Mouse (Mus musculus): ENCODE measurements around the gene Chid1. TPM values are rescaled to one million over a fixed set of nuclear protein-coding genes. Genes with fewer than 3 reads are reported as not detected.

The Chid1 gene
- polyA plus RNA-seq, 1 experiment from 2014 or later = 24.3 TPM

- no peak for ATAC-seq
- Histone ChIP-seq H3K27ac (no peak overlapping the region), H3K36me3 (ENCODE audit: poor library complexity, severe bottlenecking) (peaks cover 37% of the 10 kb centered on the region), H3K4me1 (no peaks in the 10 kb centered on the region), H3K9me3 (replicated peaks) (no peaks in the 10 kb centered on the region), H3K9ac (no peak overlapping the region), H3K27me3 (no peaks in the 10 kb centered on the region), H3K4me3 (no peak overlapping the region), H3K4me2 (no peak overlapping the region)
- WGBS = 84% methylated on average over 1 of the region's 1 CpGs
Measured at GRCm38 (mm10) chr7:141519795-141520194, 19.9 kb downstream of the Chid1 start.

DNA sequence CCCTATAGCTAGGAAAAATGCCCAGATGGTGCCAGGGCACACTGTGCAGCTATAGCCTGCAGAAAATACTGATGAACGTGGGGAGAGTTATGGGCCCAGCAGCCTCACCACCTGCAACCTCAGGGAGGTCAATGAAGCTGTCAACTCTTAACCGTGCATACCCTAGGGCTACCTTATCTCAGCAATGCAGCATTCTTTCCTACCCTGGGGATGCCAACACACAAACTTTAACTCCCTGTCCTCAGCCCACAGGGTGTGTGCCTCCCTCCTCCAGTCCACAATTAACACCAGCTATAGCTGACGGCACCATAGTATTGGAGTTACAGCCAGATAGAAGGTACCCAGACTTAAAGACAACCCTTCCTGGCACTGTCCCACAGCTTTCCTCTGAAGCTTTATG is 20.7 kb downstream of the Chid1 start:
- no peak overlapping the region for H3K4me3 ChIP-seq
- 90% methylated on average over 3 of the region's 3 CpGs for WGBS
- no peak overlapping the region for H3K4me2 ChIP-seq

GRCm38 (mm10) chr7:141518296-141518695 is 21.4 kb downstream of the Chid1 start:
- 82% methylated on average over 5 of the region's 5 CpGs for WGBS
- Histone ChIP-seq H3K9ac (no peak overlapping the region), H3K4me1 (no peaks in the 10 kb centered on the region), H3K36me3 (ENCODE audit: poor library complexity, severe bottlenecking) (peaks cover 44% of the 10 kb centered on the region), H3K4me2 (no peak overlapping the region), H3K27ac (no peak overlapping the region), H3K4me3 (no peak overlapping the region), H3K9me3 (replicated peaks) (no peaks in the 10 kb centered on the region), H3K27me3 (no peaks in the 10 kb centered on the region)
- ATAC-seq = no peak

More for the DNA sequence above, 20.7 kb downstream of the Chid1 start:
- Histone ChIP-seq H3K27ac (no peak overlapping the region), H3K27me3 (no peaks in the 10 kb centered on the region), H3K36me3 (ENCODE audit: poor library complexity, severe bottlenecking) (peaks cover 39% of the 10 kb centered on the region), H3K9ac (no peak overlapping the region; the same call in 1 of the 2 replicates), H3K9me3 (replicated peaks) (no peaks in the 10 kb centered on the region), H3K4me1 (no peaks in the 10 kb centered on the region)
- no peak for ATAC-seq

DNA sequence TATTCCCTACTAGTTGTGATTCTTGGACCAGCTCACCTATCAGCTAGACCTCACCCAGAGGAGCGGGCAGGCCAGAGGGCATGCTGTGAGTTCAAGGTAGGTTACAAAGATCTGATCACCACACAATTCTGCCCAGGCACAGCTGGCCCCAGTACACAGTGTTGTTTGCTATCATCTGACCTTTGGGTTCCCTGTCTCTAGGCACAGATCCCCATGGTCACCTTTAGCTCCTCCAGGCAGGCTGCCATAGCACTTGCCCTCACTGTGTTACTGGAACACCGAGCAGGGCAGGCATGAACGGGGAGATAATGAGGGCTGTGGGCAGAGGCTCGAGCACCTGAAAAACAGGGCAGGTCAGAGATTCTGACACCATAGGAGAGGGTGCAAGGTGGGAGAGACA is 22.0 kb downstream of the Chid1 start:
- 92% methylated on average over 4 of the region's 4 CpGs for WGBS
- no peaks in the 10 kb centered on the region for H3K4me1 ChIP-seq
- H3K27ac ChIP-seq = no peak overlapping the region
- no peak overlapping the region for H3K4me2 ChIP-seq
- H3K9ac ChIP-seq = no peak overlapping the region
- ATAC-seq = no peak
- H3K4me3 ChIP-seq = no peak overlapping the region
- no peaks in the 10 kb centered on the region for H3K9me3 ChIP-seq (replicated peaks)
- H3K36me3 ChIP-seq (ENCODE audit: poor library complexity, severe bottlenecking) = peaks cover 47% of the 10 kb centered on the region
- H3K27me3 ChIP-seq = no peaks in the 10 kb centered on the region

DNA sequence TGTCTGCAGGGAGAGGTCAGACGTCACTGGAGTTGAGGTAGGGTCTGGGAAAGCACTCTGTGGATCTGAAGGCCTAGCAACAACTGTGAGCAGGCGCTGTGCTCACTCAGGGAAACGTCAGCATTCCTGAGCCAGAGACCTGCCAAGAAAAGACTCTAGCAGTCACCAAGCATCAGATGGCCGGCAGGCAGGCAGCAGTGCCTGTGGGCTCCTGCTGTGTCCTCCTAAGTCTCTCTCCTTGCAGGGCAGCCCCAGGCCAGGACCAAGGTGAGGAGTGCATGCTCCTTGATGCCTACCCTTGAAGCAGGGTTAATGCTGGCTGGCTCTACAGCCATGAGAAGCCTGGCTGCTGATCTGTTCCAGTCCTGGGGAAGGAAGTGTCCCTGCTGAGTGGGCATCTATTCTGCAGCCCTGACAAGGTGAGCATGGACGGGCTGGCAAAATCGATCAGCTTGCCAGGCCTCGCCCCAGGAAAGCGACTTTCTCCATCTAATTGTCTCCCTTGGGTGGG is 28.9 kb downstream of the Chid1 start:
- no peak overlapping the region for H3K4me3 ChIP-seq
- H3K27ac ChIP-seq = no peak overlapping the region
- H3K9ac ChIP-seq = no peak overlapping the region
- H3K36me3 ChIP-seq (ENCODE audit: poor library complexity, severe bottlenecking) = peaks cover 46% of the 10 kb centered on the region; the same call in 1 of the 2 replicates
- no peaks in the 10 kb centered on the region for H3K4me1 ChIP-seq
- ATAC-seq = no peak
- 75% methylated on average over 8 of the region's 8 CpGs for WGBS
- no peaks in the 10 kb centered on the region for H3K9me3 ChIP-seq (replicated peaks)
- no peaks in the 10 kb centered on the region for H3K27me3 ChIP-seq
- no peak overlapping the region for H3K4me2 ChIP-seq

DNA sequence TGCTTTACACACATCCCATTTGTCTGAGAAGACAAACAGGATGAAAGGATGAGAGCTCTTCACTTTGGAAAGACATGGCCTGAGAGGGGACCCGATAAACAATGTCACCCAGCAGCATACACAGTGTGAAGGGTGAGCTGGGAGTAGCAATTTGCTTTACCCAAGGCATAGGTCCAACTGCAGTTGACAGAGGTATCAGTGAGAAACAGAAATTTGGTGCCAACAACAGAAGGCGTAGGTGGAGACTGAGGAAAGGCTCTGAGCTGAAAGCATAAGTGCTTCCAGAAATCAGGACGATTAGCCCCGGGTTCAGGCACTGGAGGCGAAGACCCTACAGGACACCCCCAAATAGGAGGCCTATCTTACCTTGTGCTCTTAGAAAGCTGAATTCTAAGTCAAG is 29.5 kb downstream of the Chid1 start:
- no peak overlapping the region for H3K27ac ChIP-seq
- WGBS = 96% methylated on average over 5 of the region's 5 CpGs
- H3K9me3 ChIP-seq (replicated peaks) = no peaks in the 10 kb centered on the region
- peaks cover 42% of the 10 kb centered on the region; the same call in 1 of the 2 replicates for H3K36me3 ChIP-seq (ENCODE audit: poor library complexity, severe bottlenecking)
- ATAC-seq = no peak
- H3K27me3 ChIP-seq = no peaks in the 10 kb centered on the region
- no peak overlapping the region for H3K9ac ChIP-seq
- no peak overlapping the region for H3K4me3 ChIP-seq
- no peaks in the 10 kb centered on the region for H3K4me1 ChIP-seq
- H3K4me2 ChIP-seq = no peak overlapping the region

- H3K4me2 ChIP-seq = no peak overlapping the region
- H3K9ac ChIP-seq = peak overlapping the region; percentile 0; the same call in 1 of the 2 replicates
- peaks cover 31% of the 10 kb centered on the region; the same call in 1 of the 2 replicates for H3K36me3 ChIP-seq (ENCODE audit: poor library complexity, severe bottlenecking)
- ATAC-seq = no peak
- H3K4me3 ChIP-seq = no peak overlapping the region
- H3K27ac ChIP-seq = peak overlapping the region; percentile 0
- no peaks in the 10 kb centered on the region for H3K4me1 ChIP-seq
- H3K9me3 ChIP-seq (replicated peaks) = no peaks in the 10 kb centered on the region
- no peaks in the 10 kb centered on the region for H3K27me3 ChIP-seq
Measured at GRCm38 (mm10) chr7:141508160-141508559, 31.5 kb downstream of the Chid1 start.

DNA sequence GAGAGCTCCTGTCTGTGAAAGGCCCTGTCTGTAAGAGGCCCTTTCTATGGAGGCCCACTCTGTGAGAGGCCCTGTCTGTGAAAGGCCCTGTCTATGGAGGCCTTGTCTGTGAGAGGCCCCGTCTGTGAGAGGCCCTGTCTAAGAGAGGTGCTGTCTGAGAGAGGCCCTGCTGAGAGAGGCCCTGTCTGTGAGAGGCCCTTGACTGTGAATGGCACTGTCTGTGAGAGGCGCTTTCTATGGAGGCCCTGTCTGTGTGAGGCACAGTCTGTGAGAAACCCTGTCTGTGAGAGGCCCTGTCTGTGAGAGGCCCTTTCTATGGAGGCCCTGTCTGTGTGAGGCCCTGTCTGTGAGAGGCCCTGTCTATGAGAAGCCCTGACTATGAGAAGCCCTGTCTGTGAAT is 33.4 kb downstream of the Chid1 start:
- Histone ChIP-seq H3K36me3 (ENCODE audit: poor library complexity, severe bottlenecking) (peaks cover 37% of the 10 kb centered on the region), H3K4me1 (no peaks in the 10 kb centered on the region), H3K4me3 (no peak overlapping the region), H3K4me2 (no peak overlapping the region), H3K27me3 (no peaks in the 10 kb centered on the region), H3K27ac (no peak overlapping the region; the same call in 1 of the 2 replicates), H3K9me3 (replicated peaks) (no peaks in the 10 kb centered on the region), H3K9ac (no peak overlapping the region)
- no peak for ATAC-seq
- 59% methylated on average over 2 of the region's 2 CpGs for WGBS

DNA sequence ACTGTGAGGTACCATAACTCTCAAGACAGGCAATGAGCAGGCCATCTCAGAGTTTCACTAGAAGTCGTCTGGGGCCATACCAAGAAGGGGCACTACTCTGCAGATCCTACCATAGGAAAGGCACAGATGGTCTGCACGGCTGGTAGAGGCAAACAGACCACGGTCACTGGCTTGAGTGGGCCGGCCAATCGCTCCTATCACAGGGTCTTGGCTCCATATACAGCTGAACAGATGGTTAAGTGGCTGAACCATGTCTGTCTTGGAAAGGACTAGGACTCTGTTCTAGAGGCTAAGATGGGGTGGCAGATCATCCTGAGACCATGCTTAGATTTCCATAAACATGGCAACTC is 37.1 kb downstream of the Chid1 start:
- Histone ChIP-seq H3K4me2 (no peak overlapping the region), H3K27me3 (no peaks in the 10 kb centered on the region), H3K4me1 (no peaks in the 10 kb centered on the region), H3K36me3 (ENCODE audit: poor library complexity, severe bottlenecking) (peaks cover 33% of the 10 kb centered on the region), H3K9me3 (replicated peaks) (no peaks in the 10 kb centered on the region), H3K9ac (no peak overlapping the region), H3K4me3 (no peak overlapping the region), H3K27ac (no peak overlapping the region)
- WGBS = 96% methylated on average over 5 of the region's 5 CpGs
- ATAC-seq = no peak

- no peak overlapping the region for H3K27ac ChIP-seq
- 88% methylated on average over 7 of the region's 7 CpGs for WGBS
- H3K4me1 ChIP-seq = no peaks in the 10 kb centered on the region
- no peak overlapping the region; the same call in 1 of the 2 replicates for H3K4me3 ChIP-seq
- H3K9me3 ChIP-seq (replicated peaks) = no peaks in the 10 kb centered on the region
- no peaks in the 10 kb centered on the region for H3K27me3 ChIP-seq
- H3K36me3 ChIP-seq (ENCODE audit: poor library complexity, severe bottlenecking) = peaks cover 30% of the 10 kb centered on the region
- H3K4me2 ChIP-seq = no peak overlapping the region
- H3K9ac ChIP-seq = no peak overlapping the region
- ATAC-seq = no peak
Measured at GRCm38 (mm10) chr7:141501820-141502555, 37.7 kb downstream of the Chid1 start.

GRCm38 (mm10) chr7:141497600-141497999 is 42.1 kb downstream of the Chid1 start:
- no peak for ATAC-seq
- Histone ChIP-seq H3K36me3 (ENCODE audit: poor library complexity, severe bottlenecking) (peaks cover 46% of the 10 kb centered on the region), H3K4me3 (no peak overlapping the region), H3K27ac (no peak overlapping the region), H3K9ac (no peak overlapping the region), H3K27me3 (no peaks in the 10 kb centered on the region), H3K4me1 (no peaks in the 10 kb centered on the region), H3K9me3 (replicated peaks) (no peaks in the 10 kb centered on the region), H3K4me2 (no peak overlapping the region)
- 99% methylated on average over 3 of the region's 3 CpGs for WGBS

- Histone ChIP-seq H3K4me3 (no peak overlapping the region), H3K4me1 (no peaks in the 10 kb centered on the region), H3K9me3 (replicated peaks) (no peaks in the 10 kb centered on the region), H3K9ac (no peak overlapping the region), H3K4me2 (no peak overlapping the region), H3K36me3 (ENCODE audit: poor library complexity, severe bottlenecking) (peaks cover 48% of the 10 kb centered on the region), H3K27me3 (no peaks in the 10 kb centered on the region), H3K27ac (no peak overlapping the region)
- ATAC-seq = no peak
- WGBS = 89% methylated on average over 4 of the region's 4 CpGs
Measured at GRCm38 (mm10) chr7:141495940-141496339, 43.7 kb downstream of the Chid1 start.

- WGBS = 86% methylated on average over 2 of the region's 2 CpGs
- H3K4me2 ChIP-seq = no peak overlapping the region
- no peak overlapping the region for H3K4me3 ChIP-seq
- no peaks in the 10 kb centered on the region for H3K4me1 ChIP-seq
- H3K36me3 ChIP-seq (ENCODE audit: poor library complexity, severe bottlenecking) = peaks cover 46% of the 10 kb centered on the region
- ATAC-seq = no peak
- no peak overlapping the region for H3K27ac ChIP-seq
- H3K9me3 ChIP-seq (replicated peaks) = no peaks in the 10 kb centered on the region
- H3K27me3 ChIP-seq = no peaks in the 10 kb centered on the region
- H3K9ac ChIP-seq = no peak overlapping the region
Measured at GRCm38 (mm10) chr7:141495379-141495778, 44.3 kb downstream of the Chid1 start.

Measured in forebrain, embryonic 13.5 days (tissue).